Mouse (Mus musculus) embryonic facial prominence, embryonic 11.5 days (tissue): ENCODE data around the gene Gm5617. TPM values are rescaled to one million over a fixed set of nuclear protein-coding genes. Genes with fewer than 3 reads are reported as not detected.
A peak's percentile ranks its signal among the peaks of the same experiment; 100 is the strongest.
"Not testable (repeated sequence)": the region's sequence is repeated elsewhere in the genome, so short reads cannot be mapped to it uniquely, and the experiment has no call there.

Source experiments
- ATAC-seq: fragments of 200-750 bp; cut with Nextera tagmentation; replicated peaks from 2 replicates; pipeline ENCODE4 v1.8.0; 2017; ENCODE audit warnings: low read depth; ENCODE audit not compliant: insufficient number of reproducible peaks, low FRiP score, low TSS enrichment
- DNase-seq: peaks from one replicate; pipeline ENCODE4 v3.0.0-alpha.2; 2015; ENCODE audit warnings: low spot score
- H3K27ac ChIP-seq: fragments of 300-500 bp; sonication (generic); replicated peaks from 2 replicates; pipeline ENCODE4 v1.5.1; 2014; ENCODE audit warnings: mild to moderate bottlenecking, low read depth, low read length, control low read depth
- H3K27me3 ChIP-seq: fragments of 300-500 bp; sonication (generic); 2 replicates; pipeline ENCODE4 v1.6.1; 2014; ENCODE audit warnings: mild to moderate bottlenecking, low read length, moderate library complexity, mixed read lengths; ENCODE audit not compliant: control insufficient read depth, insufficient read depth
- H3K36me3 ChIP-seq: fragments of 300-500 bp; sonication (generic); replicated peaks from 2 replicates; pipeline ENCODE4 v1.6.1; 2014; ENCODE audit warnings: low read depth, mild to moderate bottlenecking, low read length, moderate library complexity, mixed read lengths; ENCODE audit not compliant: control insufficient read depth, insufficient read depth
- H3K4me1 ChIP-seq: fragments of 300-500 bp; sonication (generic); 2 replicates; pipeline ENCODE4 v1.6.1; 2014; ENCODE audit warnings: low read length, mixed read lengths; ENCODE audit not compliant: control insufficient read depth, insufficient read depth
- H3K4me2 ChIP-seq: fragments of 300-500 bp; sonication (generic); 2 replicates; pipeline ENCODE4 v1.6.1; 2014; ENCODE audit warnings: low read depth, mild to moderate bottlenecking, control low read depth, low read length, moderate library complexity
- H3K4me3 ChIP-seq: fragments of 300-500 bp; sonication (generic); 2 replicates; pipeline ENCODE4 v1.5.1; 2014; ENCODE audit warnings: low read depth, low read length, control low read depth
- H3K9ac ChIP-seq: fragments of 300-500 bp; sonication (generic); replicated peaks from 2 replicates; pipeline ENCODE4 v1.6.1; 2014; ENCODE audit warnings: mild to moderate bottlenecking, control low read depth, low read length
- H3K9me3 ChIP-seq: fragments of 300-500 bp; sonication (generic); replicated peaks from 2 replicates; pipeline ENCODE4 v1.6.1; 2016; ENCODE audit warnings: mild to moderate bottlenecking, low read length, inconsistent platforms, mixed read lengths; ENCODE audit not compliant: control insufficient read depth
- WGBS: fragments of 180-500 bp; shearing (Covaris S2); extraction: QIAGEN DNeasy Blood & Tissue Kit; methylation state at CpG from one replicate; pipeline ENCODE4 v1.1.7; 2014; 5-methylcytosine and 5-hydroxymethylcytosine counted together
- microRNA-seq: library from miRNA; unstranded; fragments of <30 nt; microRNA quantifications from one replicate; pipeline ENCODE4, GENCODE M21; 2016; ENCODE audit warnings: borderline number of aligned reads
- polyA plus RNA-seq: library from polyadenylated mRNA; unstranded; fragments of >200 nt; fragmentation: Nextera tagmentation; extraction: Ambion mirVana; gene quantifications from 2 replicates; pipeline ENCODE4 v1.2.1, GENCODE M21; 2014

Gm5617 gene
- polyA plus RNA-seq, 1 experiment from 2014 or later = 37.9 TPM

- no peak for ATAC-seq
- no peak overlapping the region for H3K4me2 ChIP-seq
- H3K27me3 ChIP-seq = no peaks in the 10 kb centered on the region
- H3K4me1 ChIP-seq = no peaks in the 10 kb centered on the region
- H3K27ac ChIP-seq = no peak overlapping the region
- H3K4me3 ChIP-seq = no peak overlapping the region
- H3K36me3 ChIP-seq = no peaks in the 10 kb centered on the region
- DNase-seq = no peak
- 70% methylated on average over 3 of the region's 3 CpGs for WGBS
- no peaks in the 10 kb centered on the region for H3K9me3 ChIP-seq
- no peak overlapping the region for H3K9ac ChIP-seq
Measured at GRCm38 (mm10) chr9:48532203-48532602, 37.0 kb downstream of the Gm5617 start.

DNA sequence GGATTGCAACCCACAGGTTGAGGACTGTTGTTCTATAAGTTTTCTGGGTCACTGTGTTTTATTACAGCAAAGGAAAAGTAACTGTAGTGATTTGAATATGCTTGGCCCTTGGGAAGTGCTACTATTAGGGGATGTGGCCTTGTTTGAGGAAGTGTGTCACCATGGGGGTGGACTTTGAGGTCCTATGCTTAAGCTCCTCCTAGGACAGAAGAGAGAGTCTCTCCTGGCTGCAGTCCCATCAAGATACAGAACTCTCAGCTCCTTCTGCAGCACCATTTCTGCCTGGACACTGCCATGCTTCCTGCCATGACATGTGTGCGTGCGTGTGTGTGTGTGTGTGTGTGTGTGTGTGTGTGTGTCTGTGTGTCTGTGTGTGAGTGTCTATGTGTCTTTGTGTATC lies 37.5 kb downstream of the Gm5617 start:
- no peaks in the 10 kb centered on the region for H3K9me3 ChIP-seq
- no peak overlapping the region for H3K27ac ChIP-seq
- H3K36me3 ChIP-seq = no peaks in the 10 kb centered on the region

DNA sequence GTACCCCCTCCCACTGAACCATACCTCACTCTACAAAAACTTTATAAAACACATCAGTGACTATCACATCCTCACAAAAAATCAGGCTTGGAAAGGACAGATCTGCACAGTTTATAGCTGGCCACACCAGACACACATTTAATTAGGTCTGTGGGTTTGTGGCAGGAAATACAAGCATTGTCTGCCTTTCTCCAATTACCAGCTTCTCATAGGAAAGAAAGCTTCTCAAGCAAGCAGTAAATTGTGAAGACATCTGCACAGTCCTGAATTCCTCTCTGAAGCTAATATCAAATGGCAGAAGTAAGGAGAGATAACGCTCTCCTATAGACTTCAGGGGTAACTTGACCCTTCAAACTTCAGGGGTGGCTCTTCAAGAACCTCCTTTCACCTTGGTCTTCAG lies 41.2 kb downstream of the Gm5617 start:
- Histone ChIP-seq H3K4me2 (no peak overlapping the region), H3K36me3 (no peaks in the 10 kb centered on the region), H3K4me1 (no peaks in the 10 kb centered on the region)

More for the DNA sequence above, 37.5 kb downstream of the Gm5617 start:
- Histone ChIP-seq H3K4me3 (no peak overlapping the region), H3K9ac (no peak overlapping the region), H3K27me3 (no peaks in the 10 kb centered on the region), H3K4me1 (no peaks in the 10 kb centered on the region), H3K4me2 (no peak overlapping the region)
- DNase-seq (no peak), ATAC-seq (no peak)
- 86% methylated on average over 2 of the region's 2 CpGs for WGBS

DNA sequence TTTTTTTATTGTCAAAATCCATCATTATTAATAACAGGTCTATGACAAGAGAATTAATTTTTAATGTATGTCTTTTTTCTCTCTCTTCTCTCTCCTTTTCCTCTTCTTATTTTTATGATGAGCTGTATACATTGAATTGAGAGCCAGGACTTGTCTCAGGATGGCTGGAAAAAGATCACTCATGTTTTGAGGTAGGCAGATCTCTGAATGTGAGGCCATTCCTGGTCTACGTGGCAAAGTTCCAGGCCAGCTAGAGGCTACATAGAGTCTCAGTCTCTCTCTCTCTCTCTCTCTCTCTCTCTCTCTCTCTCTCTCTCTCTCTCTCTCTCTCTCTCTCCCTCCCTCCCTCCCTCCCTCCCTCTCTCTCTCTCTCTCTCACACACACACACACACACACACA lies 42.4 kb downstream of the Gm5617 start:
- H3K27me3 ChIP-seq, H3K4me2 ChIP-seq, H3K9me3 ChIP-seq, ATAC-seq, H3K27ac ChIP-seq, DNase-seq, H3K4me3 ChIP-seq, H3K9ac ChIP-seq, H3K4me1 ChIP-seq, H3K36me3 ChIP-seq: not testable (repeated sequence)
- 30% methylated on average over 1 of the region's 1 CpGs for WGBS

More for the DNA sequence above, 41.2 kb downstream of the Gm5617 start:
- Histone ChIP-seq H3K4me3 (no peak overlapping the region), H3K9me3 (no peaks in the 10 kb centered on the region), H3K9ac (no peak overlapping the region), H3K27ac (no peak overlapping the region), H3K27me3 (no peaks in the 10 kb centered on the region)
- WGBS = 50% methylated on average over 1 of the region's 1 CpGs
- DNase-seq = no peak
- ATAC-seq = no peak

- Histone ChIP-seq H3K36me3 (no peaks in the 10 kb centered on the region), H3K9ac (peak overlapping the region; percentile 46), H3K27me3 (no peaks in the 10 kb centered on the region), H3K4me1 (no peaks in the 10 kb centered on the region), H3K27ac (no peak overlapping the region), H3K4me2 (peak overlapping the region; percentile 7), H3K9me3 (no peaks in the 10 kb centered on the region), H3K4me3 (peak overlapping the region; percentile 16; the same call in 1 of the 2 replicates)
- DNase-seq = peak; percentile 39
- 2% methylated on average over 17 of the region's 17 CpGs for WGBS
- ATAC-seq = no peak
Measured at GRCm38 (mm10) chr9:48538044-48538645, 42.9 kb downstream of the Gm5617 start.

GRCm38 (mm10) chr9:48538688-48539087 lies 43.4 kb downstream of the Gm5617 start:
- 9% methylated on average over 12 of the region's 12 CpGs for WGBS
- no peak for ATAC-seq
- no peaks in the 10 kb centered on the region for H3K27me3 ChIP-seq
- no peak overlapping the region for H3K9ac ChIP-seq
- H3K9me3 ChIP-seq = no peaks in the 10 kb centered on the region
- peak; percentile 73 for DNase-seq
- peak overlapping the region; percentile 7 for H3K4me2 ChIP-seq
- no peak overlapping the region for H3K27ac ChIP-seq
- H3K36me3 ChIP-seq = no peaks in the 10 kb centered on the region
- no peaks in the 10 kb centered on the region for H3K4me1 ChIP-seq
- H3K4me3 ChIP-seq = peak overlapping the region; percentile 16; the same call in 1 of the 2 replicates

Small RNA genes lying within 50 kb of the gene (microRNA-seq; reads per million reads assigned to microRNA genes)
- gene Gm23653 = not detected

Other genes starting within 250 kb of the Gm5617 start
- 0.97 and 1.6 TPM in 2 replicates for gene Nxpe2, start 142.0 kb upstream of the Gm5617 start, polyA plus RNA-seq
- gene Rexo2, start 14.8 kb upstream of the Gm5617 start, polyA plus RNA-seq = 81.7 and 84.4 TPM in 2 replicates
- gene Rbm7, start 143 bp upstream of the Gm5617 start, polyA plus RNA-seq = 140 and 155 TPM in 2 replicates
- gene Nnmt, start 109.7 kb downstream of the Gm5617 start, polyA plus RNA-seq = 2.0 and 2.8 TPM in 2 replicates